Mouse (Mus musculus) brain, embryonic 14.5 days (tissue): ENCODE measurements around the gene Gm45808. TPM values are rescaled to one million over a fixed set of nuclear protein-coding genes. Genes with fewer than 3 reads are reported as not detected.
A peak's percentile ranks its signal among the peaks of the same experiment; 100 is the strongest.

Experiments
- DNase-seq: peaks from one replicate; pipeline ENCODE4 v3.0.0-alpha.2; 2011; ENCODE audit warnings: low read depth
- CTCF ChIP-seq: fragments of 200-500 bp; IDR thresholded peaks from 2 replicates; pipeline ENCODE4 v1.5.1; 2012; ENCODE audit warnings: inconsistent platforms, mild to moderate bottlenecking, moderate library complexity, borderline replicate concordance; ENCODE audit not compliant: insufficient read depth, insufficient read length; ENCODE audit errors: extremely low read depth
- POLR2A ChIP-seq: fragments of 200-500 bp; IDR thresholded peaks from 2 replicates; pipeline ENCODE4 v1.6.1; 2012; ENCODE audit warnings: mild to moderate bottlenecking, inconsistent platforms, borderline replicate concordance; ENCODE audit not compliant: poor library complexity, insufficient read depth, insufficient read length, severe bottlenecking; ENCODE audit errors: extremely low read depth
- polyA plus RNA-seq: library from polyadenylated mRNA; depleted of rRNA; stranded (reverse); fragments of >200 nt; gene quantifications from 2 replicates; pipeline ENCODE4 v1.2.3, GENCODE M21; 2012

Gm45808 gene
- polyA plus RNA-seq, 1 experiment = 0.30 TPM

GRCm38 (mm10) chr7:45455932-45456696 lies 30.5 kb downstream of the Gm45808 start:
- TF ChIP-seq POLR2A = no peak
- TF ChIP-seq CTCF = no peak

DNA sequence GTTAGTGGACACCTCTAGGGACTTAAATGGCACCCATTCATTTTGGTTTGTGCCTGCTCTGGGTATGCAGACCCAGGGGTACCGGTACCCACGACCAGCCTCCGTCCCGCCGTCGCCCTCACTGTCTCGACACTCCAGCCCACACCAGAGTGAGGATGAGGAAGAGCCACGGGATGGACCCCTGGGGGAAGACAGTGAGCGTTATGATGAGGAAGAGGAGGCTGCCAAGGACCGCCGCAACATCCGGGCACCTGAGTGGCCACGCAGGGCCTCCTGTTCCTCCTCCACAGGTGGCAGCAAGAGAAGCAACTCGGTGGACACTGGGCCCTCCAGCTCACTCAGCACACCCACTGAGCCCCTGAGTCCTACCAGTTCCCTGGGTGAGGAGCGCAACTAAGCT lies 31.6 kb downstream of the Gm45808 start:
- no peak for DNase-seq
- no peak for TF ChIP-seq POLR2A
- no peak for TF ChIP-seq CTCF

More at GRCm38 (mm10) chr7:45455932-45456696, 30.5 kb downstream of the Gm45808 start:
- DNase-seq = no peak

DNA sequence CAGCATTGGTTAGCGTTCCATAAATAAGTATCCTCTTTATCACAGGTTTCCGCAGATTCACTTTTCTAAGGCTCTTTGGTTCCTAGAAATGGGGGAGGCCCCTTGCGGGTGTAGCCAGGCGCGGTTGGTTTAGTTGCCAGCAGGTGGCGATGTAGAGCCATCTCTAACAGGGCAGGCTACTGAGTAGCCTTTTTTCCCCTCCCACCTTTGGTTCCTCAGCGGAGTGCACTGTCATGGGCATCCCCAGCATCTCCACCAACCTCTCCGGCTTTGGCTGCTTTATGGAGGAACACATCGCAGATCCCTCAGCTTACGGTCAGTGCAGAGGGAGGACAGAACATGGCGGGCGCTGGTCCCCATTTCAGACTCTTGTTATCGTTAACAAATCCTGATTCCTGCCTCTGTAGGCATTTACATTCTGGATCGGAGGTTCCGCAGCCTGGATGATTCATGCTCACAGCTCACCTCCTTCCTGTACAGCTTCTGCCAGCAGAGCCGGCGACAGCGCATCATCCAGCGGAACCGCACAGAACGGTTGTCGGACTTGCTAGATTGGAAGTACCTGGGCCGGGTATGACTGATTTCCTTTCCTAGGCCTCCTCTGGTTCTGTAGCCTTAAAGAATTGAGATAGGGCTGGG lies 35.1 kb downstream of the Gm45808 start:
- TF ChIP-seq CTCF (peak; percentile 87), POLR2A (no peak)
- peak; percentile 81 for DNase-seq

DNA sequence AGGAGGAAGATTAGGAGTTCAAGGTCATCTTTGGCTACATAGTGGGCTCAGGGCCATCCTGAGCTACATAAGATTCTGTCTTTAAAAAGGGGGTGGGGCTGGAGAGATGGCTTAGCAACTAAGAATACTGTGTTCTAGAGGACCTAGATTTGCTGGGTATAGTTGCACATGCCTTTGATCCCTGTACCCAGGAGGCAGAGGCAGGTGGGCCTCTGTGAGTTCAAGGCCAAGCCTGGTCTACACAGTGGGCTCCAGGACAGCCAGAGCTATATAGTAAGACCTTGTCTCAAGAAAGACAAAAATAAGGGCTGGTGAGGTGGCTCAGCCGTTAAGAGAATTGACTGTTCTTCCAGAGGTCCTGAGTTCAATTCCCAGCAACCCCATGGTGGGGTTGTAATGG lies 36.6 kb downstream of the Gm45808 start:
- TF ChIP-seq CTCF = no peak
- no peak for TF ChIP-seq POLR2A

DNA sequence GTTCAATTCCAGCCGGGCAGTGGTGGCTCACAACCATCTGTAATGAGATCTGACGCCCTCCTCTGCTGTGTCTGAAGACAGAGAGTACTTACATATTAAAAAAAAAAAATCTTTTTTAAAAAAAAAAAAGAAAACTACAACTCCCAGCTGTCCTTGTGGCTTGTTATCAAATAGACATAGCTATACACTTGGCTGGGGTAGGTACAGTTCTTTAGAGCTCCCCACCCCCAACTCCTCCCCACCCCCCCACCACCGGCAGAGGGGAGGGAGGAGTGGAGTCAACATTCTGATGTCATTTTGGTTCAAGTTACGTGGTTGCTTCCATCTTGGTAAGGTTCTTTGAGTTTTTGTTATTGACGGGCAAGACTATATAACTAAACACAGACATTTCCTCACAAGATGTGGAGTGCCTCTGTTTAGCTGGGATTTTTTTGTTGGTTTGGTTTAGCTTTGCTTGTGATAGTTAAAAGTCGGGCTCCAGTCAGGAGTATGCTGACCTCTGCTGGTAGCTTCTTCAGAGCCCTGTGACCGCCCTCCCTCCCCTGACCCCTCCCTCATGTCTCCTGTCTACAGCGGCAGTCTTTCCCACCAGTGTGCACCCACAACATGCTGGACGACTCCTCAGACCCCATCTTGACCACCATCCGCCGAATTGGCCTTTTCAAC lies 39.2 kb downstream of the Gm45808 start:
- TF ChIP-seq POLR2A (no peak), CTCF (peak; percentile 38; the same call in 1 of the 2 replicates)

More for the DNA sequence above, 36.6 kb downstream of the Gm45808 start:
- DNase-seq = no peak

DNA sequence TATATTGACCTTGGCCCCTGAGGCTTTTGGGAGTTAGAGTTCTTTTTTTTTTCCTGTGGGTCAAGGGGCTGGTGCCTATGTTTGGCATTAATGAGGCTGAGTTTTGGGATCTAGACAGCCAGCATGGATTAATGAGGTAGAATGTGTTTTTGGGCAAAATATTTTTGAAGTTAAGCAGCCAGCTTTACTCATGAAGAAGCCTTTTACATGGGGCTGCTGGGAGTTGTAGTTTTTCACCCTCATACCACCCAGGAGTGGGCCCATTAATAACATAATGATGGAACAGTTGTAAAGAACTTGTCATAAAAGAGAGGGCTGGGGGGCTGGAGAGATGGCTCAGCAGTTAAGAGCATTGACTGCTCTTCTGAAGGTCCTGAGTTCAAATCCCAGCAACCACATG lies 40.0 kb downstream of the Gm45808 start:
- no peak for DNase-seq
- TF ChIP-seq CTCF = no peak

More for the DNA sequence above, 39.2 kb downstream of the Gm45808 start:
- DNase-seq = peak; percentile 37

GRCm38 (mm10) chr7:45443526-45444420 lies 42.8 kb downstream of the Gm45808 start:
- TF ChIP-seq POLR2A = no peak
- no peak for TF ChIP-seq CTCF
- DNase-seq = no peak

GRCm38 (mm10) chr7:45437521-45438276 lies 48.9 kb downstream of the Gm45808 start, which contains the start of gene Ruvbl2:
Gene Ruvbl2, minus strand, starts transcription at chr7:45438096.
- DNase-seq = no peak
- TF ChIP-seq POLR2A = no peak
- TF ChIP-seq CTCF = peak; percentile 20; the same call in 1 of the 2 replicates

DNA sequence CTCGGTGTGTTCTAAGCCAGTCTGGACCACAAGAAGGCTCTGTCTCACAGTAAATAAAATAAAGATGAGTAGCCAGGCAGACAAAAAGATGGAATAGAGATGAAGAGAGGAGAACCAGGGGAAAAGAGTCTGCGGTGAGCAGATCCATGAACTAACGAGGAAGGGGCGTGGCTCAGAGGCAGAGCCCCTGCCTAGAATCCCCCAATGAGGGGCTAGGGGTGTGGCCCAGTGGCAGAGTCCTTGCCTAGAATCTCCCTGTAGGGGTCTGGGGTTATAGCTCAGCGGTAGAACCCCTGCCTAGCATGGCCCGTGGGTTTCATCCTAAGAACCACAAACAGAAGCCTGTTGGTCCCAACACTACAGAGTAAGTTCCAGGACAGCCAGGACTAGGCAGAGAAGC lies 49.6 kb downstream of the Gm45808 start:
- no peak for TF ChIP-seq CTCF
- no peak for TF ChIP-seq POLR2A
- DNase-seq = no peak

DNA sequence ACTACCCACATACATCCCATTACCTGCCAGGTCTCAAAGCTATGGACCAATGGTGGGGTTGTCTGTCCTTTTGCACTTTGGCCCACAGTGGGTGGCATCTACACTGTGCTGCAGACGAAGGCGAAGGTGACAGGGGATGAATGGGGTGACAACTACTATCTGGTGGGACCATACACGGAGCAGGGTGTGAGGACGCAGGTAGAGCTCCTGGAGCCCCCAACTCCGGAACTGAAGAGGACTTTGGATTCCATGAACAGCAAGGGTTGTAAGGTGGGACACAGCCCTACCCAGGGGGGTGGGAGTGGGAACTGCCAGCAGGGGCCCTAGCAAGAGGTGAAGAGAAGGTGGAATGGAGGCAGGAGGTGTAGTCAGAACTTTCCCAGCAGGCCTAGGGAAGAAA lies 50.2 kb downstream of the Gm45808 start:
- TF ChIP-seq CTCF (no peak), POLR2A (no peak)
- no peak for DNase-seq

DNA sequence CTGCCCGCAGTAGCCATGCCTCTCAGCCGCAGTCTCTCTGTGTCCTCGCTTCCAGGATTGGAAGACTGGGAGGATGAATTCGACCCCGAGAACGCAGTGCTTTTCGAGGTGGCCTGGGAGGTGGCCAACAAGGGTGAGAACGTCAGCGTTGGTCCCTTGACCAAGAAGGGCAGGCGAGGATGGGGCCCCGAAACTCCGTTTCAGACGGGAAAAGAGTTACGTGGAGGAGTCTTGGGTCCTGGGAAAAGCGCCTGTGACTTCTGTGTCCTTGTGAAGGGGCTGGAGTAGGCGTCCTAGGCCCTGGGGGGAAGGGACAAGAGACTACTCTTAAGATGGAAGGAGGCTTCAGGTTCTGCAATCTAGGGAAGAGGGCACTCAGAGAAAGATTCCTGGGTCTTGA lies 51.6 kb downstream of the Gm45808 start:
- TF ChIP-seq CTCF = no peak
- TF ChIP-seq POLR2A = no peak
- DNase-seq = no peak
